Mouse (Mus musculus) liver, adult 2 months (tissue): ENCODE results near the gene Tmco4. TPM values are rescaled to one million over a fixed set of nuclear protein-coding genes. Genes with fewer than 3 reads are reported as not detected.

Experiments
- DNase-seq: peaks from one replicate; pipeline ENCODE4 v3.0.0-alpha.2; 2011; ENCODE audit warnings: low read depth, low spot score; ENCODE audit errors: extremely low read depth
- H3K27ac ChIP-seq: fragments of 200-500 bp; replicated peaks from 2 replicates; pipeline ENCODE4 v1.5.1; 2012; ENCODE audit warnings: low read depth, mild to moderate bottlenecking, control low read depth, inconsistent platforms, low read length; ENCODE audit not compliant: insufficient read depth
- H3K27me3 ChIP-seq: fragments of 200-500 bp; 2 replicates; pipeline ENCODE4 v1.6.1; 2012; ENCODE audit warnings: mild to moderate bottlenecking, moderate library complexity, low read length, inconsistent platforms; ENCODE audit not compliant: control insufficient read depth, insufficient read depth
- H3K36me3 ChIP-seq: fragments of 200-500 bp; 2 replicates; pipeline ENCODE4 v1.6.1; 2012; ENCODE audit warnings: low read length, inconsistent platforms; ENCODE audit not compliant: control insufficient read depth, insufficient read depth
- H3K4me1 ChIP-seq: fragments of 200-500 bp; 2 replicates; pipeline ENCODE4 v1.6.1; 2011; ENCODE audit warnings: low read length; ENCODE audit not compliant: control insufficient read depth, insufficient read depth
- H3K4me3 ChIP-seq: fragments of 200-500 bp; 2 replicates; pipeline ENCODE4 v1.5.1; 2011; ENCODE audit warnings: low read depth, mild to moderate bottlenecking, control low read depth, low read length, moderate library complexity; ENCODE audit not compliant: insufficient read depth
- H3K79me2 ChIP-seq: fragments of 200-500 bp; 2 replicates; pipeline ENCODE4 v1.6.1; 2012; ENCODE audit warnings: inconsistent platforms, mild to moderate bottlenecking, low read length, moderate library complexity; ENCODE audit not compliant: control insufficient read depth, insufficient read depth
- H3K9ac ChIP-seq: fragments of 200-500 bp; 2 replicates; pipeline ENCODE4 v1.6.1; 2012; ENCODE audit warnings: low read depth, mild to moderate bottlenecking, control low read depth, inconsistent platforms, low read length
- CTCF ChIP-seq: fragments of 200-500 bp; IDR thresholded peaks from 2 replicates; pipeline ENCODE4 v1.5.1; 2011; ENCODE audit warnings: low read depth, low read length, control low read depth
- POLR2A ChIP-seq: fragments of 200-500 bp; IDR thresholded peaks from 2 replicates; pipeline ENCODE4 v1.6.1; 2011; ENCODE audit warnings: low read length, control low read depth; ENCODE audit not compliant: insufficient read depth; ENCODE audit errors: extremely low read depth
- WGBS: fragments of 180-500 bp; shearing (Covaris S2); methylation state at CpG from one replicate; pipeline ENCODE4 v1.1.7; 2018; 5-methylcytosine and 5-hydroxymethylcytosine counted together
- polyA plus RNA-seq: library from polyadenylated mRNA; depleted of rRNA; stranded (reverse); fragments of >200 nt; gene quantifications from 2 replicates; pipeline ENCODE4 v1.2.3, GENCODE M21; 2012
- total RNA-seq: library from RNA; depleted of rRNA; stranded (reverse); fragments of >200 nt; gene quantifications from 2 replicates; pipeline ENCODE4 v1.2.3, GENCODE M21; 2014

Gene Tmco4
- total and polyA plus RNA-seq, 2 experiments = 10.2 to 15.3 TPM

DNA sequence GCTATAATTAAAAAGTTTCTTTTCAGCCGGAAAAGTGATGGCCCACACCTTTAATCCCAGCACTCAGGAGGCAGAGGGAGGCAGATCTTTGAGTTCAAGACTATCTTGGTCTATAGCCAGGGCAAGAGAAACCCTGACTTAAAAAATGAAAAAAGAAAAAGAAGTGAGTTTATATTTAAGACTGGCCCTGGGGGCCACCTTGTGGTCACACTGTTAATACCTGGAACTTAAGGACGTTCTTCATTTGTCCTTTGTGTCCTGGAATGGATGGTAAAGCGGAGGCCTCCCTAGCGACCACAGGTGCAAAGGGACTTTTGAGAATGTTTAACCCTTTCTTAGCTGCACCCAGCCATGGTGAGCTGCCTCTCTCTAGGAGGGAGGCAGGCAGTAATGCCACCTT is 106.0 kb downstream of the Tmco4 start:
- H3K36me3 ChIP-seq = no peaks in the 10 kb centered on the region
- WGBS = 24% methylated on average over 4 of the region's 4 CpGs
- H3K27ac ChIP-seq = no peak overlapping the region
- H3K4me3 ChIP-seq = no peak overlapping the region
- H3K4me1 ChIP-seq = no peaks in the 10 kb centered on the region
- no peaks in the 10 kb centered on the region for H3K79me2 ChIP-seq
- TF ChIP-seq POLR2A = no peak
- no peak for TF ChIP-seq CTCF
- DNase-seq = peak; percentile 19
- H3K27me3 ChIP-seq = peaks cover 18% of the 10 kb centered on the region
- no peak overlapping the region for H3K9ac ChIP-seq

DNA sequence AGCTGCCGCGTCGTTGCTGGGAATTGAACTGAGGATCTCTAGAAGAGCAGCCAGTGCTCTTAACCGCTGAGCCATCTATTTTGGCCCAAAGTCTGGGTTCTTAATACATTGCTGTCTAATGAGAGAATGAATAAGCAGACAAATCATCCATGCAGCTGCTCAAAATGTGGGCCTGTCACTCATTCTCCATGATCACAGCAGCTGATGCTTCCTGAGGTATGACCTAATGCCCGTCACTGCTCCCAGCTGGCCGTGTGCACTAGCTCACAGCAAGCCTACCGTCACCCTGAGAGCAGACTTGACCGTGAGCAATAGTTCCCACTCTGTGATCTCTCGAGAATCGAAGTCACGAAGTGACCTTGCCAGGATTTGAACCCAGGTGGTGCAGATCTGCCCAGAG is 106.8 kb downstream of the Tmco4 start:
- Histone ChIP-seq H3K27me3 (peaks cover 13% of the 10 kb centered on the region), H3K79me2 (no peaks in the 10 kb centered on the region), H3K4me3 (no peak overlapping the region), H3K4me1 (no peaks in the 10 kb centered on the region), H3K9ac (no peak overlapping the region), H3K36me3 (no peaks in the 10 kb centered on the region), H3K27ac (no peak overlapping the region)
- 87% methylated on average over 11 of the region's 11 CpGs for WGBS
- DNase-seq = no peak
- TF ChIP-seq POLR2A (no peak), CTCF (no peak)

DNA sequence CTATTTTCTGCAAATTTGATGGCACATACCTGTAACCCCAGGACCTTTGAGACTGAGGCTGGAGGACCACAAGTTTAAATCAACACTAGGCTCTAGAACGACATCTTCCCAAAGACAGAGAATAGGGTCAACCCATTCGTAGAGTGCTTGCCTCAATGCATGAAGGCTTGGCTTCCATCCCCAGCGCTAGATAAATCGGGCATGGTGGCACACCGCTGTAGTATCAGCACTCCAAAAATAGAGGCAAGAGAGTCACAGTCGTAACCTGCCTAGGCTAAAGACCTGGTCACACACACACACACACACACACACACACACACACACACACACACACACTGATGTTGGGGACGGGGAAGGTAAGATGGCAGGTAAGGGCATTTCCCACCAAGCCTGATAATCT is 107.6 kb downstream of the Tmco4 start:
- no peak for TF ChIP-seq CTCF
- no peak for TF ChIP-seq POLR2A
- Histone ChIP-seq H3K9ac (no peak overlapping the region), H3K4me1 (no peaks in the 10 kb centered on the region), H3K36me3 (no peaks in the 10 kb centered on the region), H3K27me3 (peaks cover 8% of the 10 kb centered on the region; the same call in 1 of the 2 replicates), H3K27ac (no peak overlapping the region), H3K4me3 (no peak overlapping the region), H3K79me2 (no peaks in the 10 kb centered on the region)
- 96% methylated on average over 7 of the region's 7 CpGs for WGBS
- no peak for DNase-seq

DNA sequence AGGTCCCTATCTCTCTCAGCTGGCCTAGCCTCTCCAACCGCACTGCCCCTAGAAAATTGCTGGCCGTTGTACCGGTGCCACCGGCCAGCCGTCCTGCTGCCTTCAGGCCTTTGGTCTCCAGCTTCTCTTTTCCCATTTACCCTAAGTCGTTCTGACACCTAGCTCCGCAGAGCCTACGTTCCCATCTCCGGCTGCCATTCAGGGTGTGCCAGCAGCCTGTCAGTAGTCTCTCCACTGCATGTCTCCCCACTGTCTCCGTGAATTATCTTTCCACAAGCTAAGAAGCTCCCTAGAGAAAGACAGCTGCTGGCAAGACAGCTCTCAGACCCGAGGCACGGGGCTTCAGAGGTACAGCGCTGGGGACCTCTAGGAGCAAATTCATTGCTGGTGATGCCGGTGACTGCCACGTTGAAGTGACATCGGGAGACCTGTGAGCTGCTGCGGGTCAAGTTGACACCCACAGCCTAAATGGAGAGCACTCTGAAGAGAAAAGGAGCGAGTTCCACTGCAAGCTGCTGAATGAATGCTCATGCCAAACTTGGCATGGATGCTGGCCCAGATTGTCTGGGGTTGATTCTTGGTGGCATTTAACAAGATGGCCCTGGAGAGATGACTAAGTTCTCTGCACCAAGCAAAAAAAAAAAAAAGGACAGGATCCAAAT is 108.7 kb downstream of the Tmco4 start:
- no peaks in the 10 kb centered on the region for H3K36me3 ChIP-seq
- WGBS = 83% methylated on average over 18 of the region's 18 CpGs
- no peak overlapping the region for H3K4me3 ChIP-seq
- no peaks in the 10 kb centered on the region for H3K79me2 ChIP-seq
- H3K27ac ChIP-seq = no peak overlapping the region
- 0 out of 2 replicates have a peak, but pooled peaks cover 3% of the 10 kb centered on the region for H3K27me3 ChIP-seq
- TF ChIP-seq POLR2A (no peak), CTCF (no peak)
- no peaks in the 10 kb centered on the region for H3K4me1 ChIP-seq
- H3K9ac ChIP-seq = no peak overlapping the region
- DNase-seq = no peak

DNA sequence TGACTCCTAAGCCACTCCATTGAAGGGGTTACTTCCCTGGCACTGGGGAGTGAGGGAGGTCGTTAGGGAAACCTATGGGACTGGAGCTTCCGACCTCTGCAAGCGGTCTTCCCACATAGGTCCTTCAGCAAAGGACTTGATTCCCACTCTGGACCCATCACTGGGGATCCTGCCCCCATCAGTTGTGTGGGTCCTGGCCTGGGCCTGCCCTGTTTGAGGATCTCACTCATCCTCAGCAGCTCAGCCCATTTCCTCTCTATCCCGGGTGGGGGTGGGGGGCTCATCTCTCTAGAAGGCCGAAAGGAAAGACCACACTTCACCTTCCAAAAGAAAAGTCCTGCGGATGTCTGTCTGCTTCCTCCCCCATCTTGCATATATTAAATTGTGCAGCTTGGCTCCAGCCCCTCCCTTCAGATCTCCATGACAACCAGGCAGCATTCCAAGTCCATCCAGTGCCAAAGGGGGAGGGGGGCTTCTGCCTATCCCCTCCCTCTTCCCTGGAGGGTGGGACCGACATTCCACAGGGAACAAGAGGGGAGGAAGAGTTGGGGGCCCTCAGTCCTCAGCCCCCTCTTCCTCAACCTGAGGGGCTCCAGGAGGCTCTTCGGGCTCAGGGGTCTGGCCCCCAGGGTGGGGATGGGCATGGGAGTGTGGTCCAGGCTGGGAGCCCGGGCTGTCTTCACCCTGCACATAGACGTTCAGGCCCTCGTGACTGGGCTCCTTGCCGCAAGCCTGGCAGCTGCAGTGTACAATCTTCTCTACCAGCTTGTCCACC is 110.3 kb downstream of the Tmco4 start:
- Histone ChIP-seq H3K36me3 (no peaks in the 10 kb centered on the region), H3K4me1 (no peaks in the 10 kb centered on the region), H3K9ac (no peak overlapping the region), H3K27ac (no peak overlapping the region), H3K4me3 (no peak overlapping the region), H3K79me2 (no peaks in the 10 kb centered on the region), H3K27me3 (0 out of 2 replicates have a peak, but pooled peaks cover 3% of the 10 kb centered on the region)
- no peak for DNase-seq
- WGBS = 55% methylated on average over 12 of the region's 12 CpGs
- no peak for TF ChIP-seq CTCF
- no peak for TF ChIP-seq POLR2A

DNA sequence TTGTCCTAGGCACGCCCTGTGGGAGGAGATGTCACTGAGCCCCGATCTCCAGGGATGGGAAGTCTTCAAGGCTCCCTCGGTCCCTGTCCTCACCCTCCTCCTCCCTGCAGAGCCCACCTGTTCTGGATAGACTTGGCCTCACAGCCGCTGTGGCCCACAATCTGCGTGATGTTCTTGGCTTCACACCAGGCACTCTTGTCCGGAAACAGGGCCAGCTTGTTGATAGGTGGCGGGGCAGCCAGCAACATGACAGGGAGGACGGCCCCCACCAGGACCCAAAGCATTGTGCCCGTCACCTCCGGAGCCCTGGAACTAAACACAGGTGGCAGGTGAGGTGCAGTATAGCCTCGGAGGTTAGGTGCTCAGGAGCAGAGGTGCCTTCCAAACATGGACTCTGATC is 112.6 kb downstream of the Tmco4 start:
- TF ChIP-seq CTCF = no peak
- TF ChIP-seq POLR2A = no peak
- WGBS = 64% methylated on average over 11 of the region's 11 CpGs
- 0 out of 2 replicates have a peak, but pooled peaks cover 3% of the 10 kb centered on the region for H3K27me3 ChIP-seq

More for the DNA sequence above, 112.6 kb downstream of the Tmco4 start:
- no peak overlapping the region for H3K9ac ChIP-seq
- H3K36me3 ChIP-seq = no peaks in the 10 kb centered on the region
- no peak for DNase-seq
- no peaks in the 10 kb centered on the region for H3K79me2 ChIP-seq
- no peak overlapping the region for H3K4me3 ChIP-seq
- no peak overlapping the region for H3K27ac ChIP-seq
- H3K4me1 ChIP-seq = no peaks in the 10 kb centered on the region
